Mouse (Mus musculus): ENCODE results near the gene Myod1. TPM values are rescaled to one million over a fixed set of nuclear protein-coding genes. Genes with fewer than 3 reads are reported as not detected.

The Myod1 gene
- polyA plus RNA-seq, 2 experiments: 0.02 TPM; not detected in 1

GRCm38 (mm10) chr7:46418102-46418622 is 41.9 kb downstream of the Myod1 start:
- H3K4me3 ChIP-seq (ENCODE audit: insufficient read depth in 1 of 2, low read depth in 2 of 2, low read length in 2 of 2): no peak overlapping the region
- no peaks in the 10 kb centered on the region for H3K27me3 ChIP-seq (ENCODE audit: control insufficient read depth, insufficient read depth, low read length)
- no peak overlapping the region for H3K4me2 ChIP-seq (ENCODE audit: low read depth)
- H3K4me1 ChIP-seq (replicated peaks; ENCODE audit: control insufficient read depth in 2 of 2, insufficient read depth in 2 of 2, low read length in 1 of 2): no peaks in the 10 kb centered on the region
- 63% methylated on average over 16 of the region's 16 CpGs for WGBS (ENCODE audit: insufficient replicate concordance)
- no peak overlapping the region for H3K9ac ChIP-seq (replicated peaks)
- no peak overlapping the region for H3K27ac ChIP-seq
- no peak for ATAC-seq (ENCODE audit: insufficient read depth)
- no peaks in the 10 kb centered on the region for H3K9me3 ChIP-seq (ENCODE audit: control insufficient read depth, low read length)
- no peak for DNase-seq (ENCODE audit: low read depth in 3 of 3, low spot score in 3 of 3)
- no peak for TF ChIP-seq CTCF (IDR thresholded peaks at IDR 0.05; ENCODE audit: low read depth)
- TF ChIP-seq EP300 (IDR thresholded peaks at IDR 0.05; ENCODE audit: low read depth): no peak
- no peaks in the 10 kb centered on the region for H3K36me3 ChIP-seq (replicated peaks; ENCODE audit: control insufficient read depth, insufficient read depth, low read depth)

DNA sequence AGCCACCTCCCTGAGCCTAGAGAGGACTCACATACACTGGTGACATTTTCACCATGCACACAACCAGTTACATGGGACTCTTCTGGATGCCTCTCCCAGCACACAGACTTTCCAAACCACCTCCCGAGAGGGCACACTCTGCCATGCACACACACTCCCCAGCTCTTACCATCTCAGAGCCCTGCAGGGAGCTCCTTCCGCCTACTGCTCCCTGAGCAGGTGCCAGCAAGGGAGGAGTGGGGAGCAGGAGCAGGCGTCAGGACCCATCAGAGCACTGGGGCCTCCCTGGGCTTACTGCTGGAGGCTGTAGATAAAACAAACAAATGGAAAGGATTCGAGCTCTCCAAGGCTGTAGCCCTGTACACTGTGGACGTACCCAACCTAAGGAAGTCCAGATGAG is 45.3 kb downstream of the Myod1 start:
- no peaks in the 10 kb centered on the region for H3K36me3 ChIP-seq (replicated peaks; ENCODE audit: control insufficient read depth, insufficient read depth, low read depth)
- H3K27ac ChIP-seq: no peak overlapping the region
- H3K27me3 ChIP-seq (ENCODE audit: control insufficient read depth, insufficient read depth, low read length): no peaks in the 10 kb centered on the region
- H3K4me1 ChIP-seq (replicated peaks; ENCODE audit: control insufficient read depth in 2 of 2, insufficient read depth in 2 of 2, low read length in 1 of 2): no peaks in the 10 kb centered on the region
- TF ChIP-seq EP300 (IDR thresholded peaks at IDR 0.05; ENCODE audit: low read depth) (no peak), CTCF (IDR thresholded peaks at IDR 0.05; ENCODE audit: low read depth) (no peak)
- no peak overlapping the region for H3K4me2 ChIP-seq (ENCODE audit: low read depth)
- 37% methylated on average over 5 of the region's 5 CpGs for WGBS (ENCODE audit: insufficient replicate concordance)
- ATAC-seq (ENCODE audit: insufficient read depth) (no peak), DNase-seq (ENCODE audit: low read depth in 3 of 3, low spot score in 3 of 3) (no peak)
- no peaks in the 10 kb centered on the region for H3K9me3 ChIP-seq (ENCODE audit: control insufficient read depth, low read length)
- no peak overlapping the region for H3K9ac ChIP-seq (replicated peaks)
- no peak overlapping the region for H3K4me3 ChIP-seq (ENCODE audit: insufficient read depth in 1 of 2, low read depth in 2 of 2, low read length in 2 of 2)

GRCm38 (mm10) chr7:46422052-46422763 is 45.9 kb downstream of the Myod1 start:
- no peak overlapping the region for H3K27ac ChIP-seq
- H3K4me1 ChIP-seq (replicated peaks; ENCODE audit: control insufficient read depth in 2 of 2, insufficient read depth in 2 of 2, low read length in 1 of 2): no peaks in the 10 kb centered on the region
- H3K36me3 ChIP-seq (replicated peaks; ENCODE audit: control insufficient read depth, insufficient read depth, low read depth): no peaks in the 10 kb centered on the region
- no peaks in the 10 kb centered on the region for H3K9me3 ChIP-seq (ENCODE audit: control insufficient read depth, low read length)
- H3K9ac ChIP-seq (replicated peaks): no peak overlapping the region
- H3K27me3 ChIP-seq (ENCODE audit: control insufficient read depth, insufficient read depth, low read length): no peaks in the 10 kb centered on the region
- H3K4me2 ChIP-seq (ENCODE audit: low read depth): no peak overlapping the region
- 62% methylated on average over 8 of the region's 8 CpGs for WGBS (ENCODE audit: insufficient replicate concordance)
- DNase-seq (ENCODE audit: low read depth in 3 of 3, low spot score in 3 of 3): no peak
- no peak for ATAC-seq (ENCODE audit: insufficient read depth)
- no peak for TF ChIP-seq EP300 (IDR thresholded peaks at IDR 0.05; ENCODE audit: low read depth)
- TF ChIP-seq CTCF (IDR thresholded peaks at IDR 0.05; ENCODE audit: low read depth): no peak
- H3K4me3 ChIP-seq (ENCODE audit: insufficient read depth in 1 of 2, low read depth in 2 of 2, low read length in 2 of 2): no peak overlapping the region

DNA sequence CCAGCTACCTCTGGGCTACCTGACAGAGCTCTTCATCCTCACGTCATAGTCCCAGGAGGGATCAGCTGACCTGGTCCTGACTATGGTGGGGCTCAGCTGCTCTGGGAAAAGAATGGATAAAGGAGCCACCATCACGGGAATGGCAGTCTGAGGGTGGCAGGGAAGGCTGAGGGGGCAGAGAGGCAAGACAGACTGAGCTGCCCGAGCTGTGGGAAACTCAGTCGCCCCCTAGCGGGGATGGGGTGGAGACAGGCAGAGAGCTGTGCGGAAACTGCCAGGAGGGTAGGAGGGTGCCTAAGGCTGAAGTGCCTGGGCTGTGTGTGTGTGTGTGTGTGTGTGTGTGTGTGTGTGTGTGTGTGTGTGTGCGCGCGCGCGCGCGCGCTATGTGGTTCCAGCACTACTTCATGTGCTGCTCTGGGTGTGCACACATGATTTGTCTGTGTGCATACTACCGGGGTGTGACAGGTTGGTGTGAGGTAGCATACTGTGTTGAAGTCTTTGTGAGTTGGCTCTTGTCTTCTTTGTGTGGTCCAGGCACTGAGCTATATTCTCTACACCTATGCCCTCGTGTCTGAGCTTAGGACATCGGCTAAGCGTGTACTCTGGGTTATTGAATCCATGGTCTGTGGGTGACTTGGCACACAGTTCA is 46.6 kb downstream of the Myod1 start:
- Histone ChIP-seq H3K4me3 (ENCODE audit: insufficient read depth in 1 of 2, low read depth in 2 of 2, low read length in 2 of 2) (no peak overlapping the region), H3K27me3 (ENCODE audit: control insufficient read depth, insufficient read depth, low read length) (no peaks in the 10 kb centered on the region), H3K36me3 (replicated peaks; ENCODE audit: control insufficient read depth, insufficient read depth, low read depth) (no peaks in the 10 kb centered on the region), H3K4me1 (replicated peaks; ENCODE audit: control insufficient read depth in 2 of 2, insufficient read depth in 2 of 2, low read length in 1 of 2) (no peaks in the 10 kb centered on the region), H3K4me2 (ENCODE audit: low read depth) (no peak overlapping the region), H3K27ac (no peak overlapping the region), H3K9ac (replicated peaks) (no peak overlapping the region), H3K9me3 (ENCODE audit: control insufficient read depth, low read length) (no peaks in the 10 kb centered on the region)
- WGBS (ENCODE audit: insufficient replicate concordance): 41% methylated on average over 14 of the region's 18 CpGs
- no peak for DNase-seq (ENCODE audit: low read depth in 3 of 3, low spot score in 3 of 3)
- ATAC-seq (ENCODE audit: insufficient read depth): no peak
- TF ChIP-seq CTCF (IDR thresholded peaks at IDR 0.05; ENCODE audit: low read depth): peak; percentile 76
- no peak for TF ChIP-seq EP300 (IDR thresholded peaks at IDR 0.05; ENCODE audit: low read depth)

GRCm38 (mm10) chr7:46423951-46424350 is 47.7 kb downstream of the Myod1 start:
- Histone ChIP-seq H3K9me3 (ENCODE audit: control insufficient read depth, low read length) (no peaks in the 10 kb centered on the region), H3K4me3 (ENCODE audit: insufficient read depth in 1 of 2, low read depth in 2 of 2, low read length in 2 of 2) (no peak overlapping the region), H3K4me2 (ENCODE audit: low read depth) (no peak overlapping the region), H3K9ac (replicated peaks) (no peak overlapping the region), H3K27ac (no peak overlapping the region), H3K36me3 (replicated peaks; ENCODE audit: control insufficient read depth, insufficient read depth, low read depth) (no peaks in the 10 kb centered on the region), H3K27me3 (ENCODE audit: control insufficient read depth, insufficient read depth, low read length) (no peaks in the 10 kb centered on the region), H3K4me1 (replicated peaks; ENCODE audit: control insufficient read depth in 2 of 2, insufficient read depth in 2 of 2, low read length in 1 of 2) (no peaks in the 10 kb centered on the region)
- 53% methylated on average over 3 of the region's 3 CpGs for WGBS (ENCODE audit: insufficient replicate concordance)
- no peak for DNase-seq (ENCODE audit: low read depth in 3 of 3, low spot score in 3 of 3)
- ATAC-seq (ENCODE audit: insufficient read depth): no peak
- TF ChIP-seq CTCF (IDR thresholded peaks at IDR 0.05; ENCODE audit: low read depth): no peak
- TF ChIP-seq EP300 (IDR thresholded peaks at IDR 0.05; ENCODE audit: low read depth): no peak
